Mouse (Mus musculus) embryonic facial prominence, embryonic 12.5 days (tissue): ENCODE results near the gene Lgi1. TPM values are rescaled to one million over a fixed set of nuclear protein-coding genes. Genes with fewer than 3 reads are reported as not detected.

ENCODE experiments used
- ATAC-seq: fragments of 200-750 bp; cut with Nextera tagmentation; 2 replicates; pipeline ENCODE4 v1.8.0; 2017; ENCODE audit not compliant: insufficient number of reproducible peaks, insufficient read depth, low FRiP score, low TSS enrichment
- H3K27ac ChIP-seq: fragments of 300-500 bp; sonication (generic); 2 replicates; pipeline ENCODE4 v1.5.1; 2016; ENCODE audit warnings: mild to moderate bottlenecking
- H3K27me3 ChIP-seq: fragments of 300-500 bp; sonication (generic); 2 replicates; pipeline ENCODE4 v1.6.1; 2016; ENCODE audit warnings: mild to moderate bottlenecking, moderate library complexity
- H3K36me3 ChIP-seq: fragments of 300-500 bp; sonication (generic); 2 replicates; pipeline ENCODE4 v1.6.1; 2016; ENCODE audit warnings: mild to moderate bottlenecking
- H3K4me1 ChIP-seq: fragments of 300-500 bp; sonication (generic); 2 replicates; pipeline ENCODE4 v1.6.1; 2016
- H3K4me2 ChIP-seq: fragments of 300-500 bp; sonication (generic); replicated peaks from 2 replicates; pipeline ENCODE4 v1.6.1; 2016; ENCODE audit warnings: mild to moderate bottlenecking, moderate library complexity
- H3K4me3 ChIP-seq: fragments of 300-500 bp; sonication (generic); 2 replicates; pipeline ENCODE4 v1.5.1; 2016; ENCODE audit warnings: mild to moderate bottlenecking
- H3K9ac ChIP-seq: fragments of 300-500 bp; sonication (generic); 2 replicates; pipeline ENCODE4 v1.6.1; 2016; ENCODE audit warnings: mild to moderate bottlenecking, moderate library complexity
- H3K9me3 ChIP-seq: fragments of 300-500 bp; sonication (generic); 2 replicates; pipeline ENCODE4 v1.6.1; 2016; ENCODE audit warnings: mild to moderate bottlenecking, moderate library complexity
- WGBS: fragments of 180-500 bp; shearing (Covaris S2); methylation state at CpG from one replicate; pipeline ENCODE4 v1.1.7; 2016; 5-methylcytosine and 5-hydroxymethylcytosine counted together
- polyA plus RNA-seq: library from polyadenylated mRNA; unstranded; fragments of >200 nt; fragmentation: Nextera tagmentation; extraction: Ambion mirVana; gene quantifications from 2 replicates; pipeline ENCODE4 v1.2.1, GENCODE M21; 2016

Lgi1 gene
- polyA plus RNA-seq, 1 experiment from 2014 or later: 2.3 TPM

DNA sequence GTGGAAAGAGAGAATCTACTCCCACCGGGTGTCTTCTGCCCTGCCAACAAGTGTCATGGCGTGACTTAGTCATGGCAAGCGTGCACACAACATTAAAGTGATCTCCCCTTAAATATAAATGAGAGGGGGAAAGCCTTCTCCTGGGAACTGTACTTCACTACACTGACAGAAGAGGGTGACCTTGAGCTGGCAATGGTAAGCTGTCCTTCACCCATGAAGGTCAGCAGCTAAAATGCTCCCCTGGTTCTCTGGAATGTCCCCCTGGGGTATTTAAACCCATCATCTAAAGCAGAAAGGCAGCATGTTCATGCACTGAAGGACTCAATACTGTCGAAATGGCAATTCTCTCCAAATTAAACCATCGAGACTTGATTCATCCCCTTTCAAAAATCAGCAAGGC is 64.9 kb downstream of the Lgi1 start:
- ATAC-seq: no peak
- no peak overlapping the region for H3K4me3 ChIP-seq
- H3K4me1 ChIP-seq: no peaks in the 10 kb centered on the region
- no peaks in the 10 kb centered on the region for H3K9me3 ChIP-seq
- no peaks in the 10 kb centered on the region for H3K36me3 ChIP-seq
- H3K4me2 ChIP-seq: no peak overlapping the region
- no peak overlapping the region for H3K9ac ChIP-seq
- WGBS: 84% methylated on average over 5 of the region's 5 CpGs
- H3K27ac ChIP-seq: no peak overlapping the region
- no peaks in the 10 kb centered on the region for H3K27me3 ChIP-seq

DNA sequence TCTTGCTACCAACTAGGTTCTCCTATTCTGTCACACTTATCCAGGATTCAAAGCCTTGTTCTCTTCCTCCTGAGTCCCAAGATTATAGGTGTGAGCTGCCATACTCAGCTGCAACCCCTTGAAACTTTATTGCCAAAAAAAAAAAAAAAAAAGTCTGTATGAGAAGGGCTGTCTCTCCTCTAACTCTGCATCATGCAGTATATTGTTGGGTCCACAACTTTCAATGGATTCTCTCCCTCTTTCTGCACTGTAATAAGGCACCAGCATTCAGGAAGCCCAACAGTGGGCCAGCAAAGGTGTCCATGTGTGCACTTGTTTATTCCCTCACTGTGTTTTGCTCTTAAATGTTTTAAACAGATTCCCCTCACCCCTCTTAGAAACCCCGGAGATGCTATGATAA is 66.7 kb downstream of the Lgi1 start:
- H3K27me3 ChIP-seq: no peaks in the 10 kb centered on the region
- no peak overlapping the region for H3K4me3 ChIP-seq
- H3K27ac ChIP-seq: no peak overlapping the region
- H3K9me3 ChIP-seq: no peaks in the 10 kb centered on the region
- H3K4me2 ChIP-seq: no peak overlapping the region
- 88% methylated on average over 1 of the region's 1 CpGs for WGBS
- H3K4me1 ChIP-seq: no peaks in the 10 kb centered on the region
- ATAC-seq: no peak
- no peak overlapping the region for H3K9ac ChIP-seq
- no peaks in the 10 kb centered on the region for H3K36me3 ChIP-seq

DNA sequence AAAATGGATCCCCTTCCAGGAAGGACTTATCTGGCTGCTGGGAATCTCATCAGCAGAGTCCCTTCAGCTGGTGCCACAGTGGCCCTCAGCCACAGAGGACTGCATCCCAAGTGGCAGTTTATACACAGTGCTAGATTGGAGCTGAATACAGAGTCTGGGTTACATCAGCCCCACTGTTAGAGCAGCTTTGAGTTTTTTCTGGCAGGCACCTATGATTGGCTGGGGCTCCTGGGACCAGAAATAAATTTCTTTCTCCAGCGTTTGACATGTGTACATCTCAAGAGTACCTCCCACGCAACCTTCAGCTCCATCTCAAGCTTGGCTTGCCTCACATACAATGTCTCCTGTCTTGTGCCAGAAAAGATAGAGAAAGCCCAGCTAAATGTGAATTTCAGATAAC is 67.9 kb downstream of the Lgi1 start:
- H3K4me1 ChIP-seq: no peaks in the 10 kb centered on the region
- 70% methylated on average over 2 of the region's 2 CpGs for WGBS
- no peaks in the 10 kb centered on the region for H3K36me3 ChIP-seq
- H3K4me2 ChIP-seq: no peak overlapping the region
- no peaks in the 10 kb centered on the region for H3K27me3 ChIP-seq
- no peak overlapping the region for H3K9ac ChIP-seq
- H3K9me3 ChIP-seq: no peaks in the 10 kb centered on the region
- no peak overlapping the region for H3K4me3 ChIP-seq
- no peak for ATAC-seq
- no peak overlapping the region for H3K27ac ChIP-seq

DNA sequence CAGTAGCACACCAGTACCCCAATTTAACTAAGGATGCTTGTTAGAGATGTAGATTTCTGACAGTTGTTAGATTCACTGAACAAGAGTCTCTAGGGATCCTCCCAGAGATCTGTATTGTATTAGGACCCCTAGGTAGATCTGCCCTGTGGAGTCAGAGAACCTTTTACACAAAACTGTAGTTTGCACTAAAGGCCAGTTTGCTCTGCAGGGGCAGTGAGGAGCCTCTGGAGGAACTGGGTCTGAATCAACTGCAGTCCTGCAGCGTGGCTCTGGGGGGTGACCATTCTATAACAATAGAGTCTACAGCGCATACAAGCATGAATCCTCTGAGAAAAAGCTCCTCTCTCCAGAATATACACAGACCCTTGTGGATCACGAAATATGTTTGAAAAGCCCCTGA is 68.5 kb downstream of the Lgi1 start:
- Histone ChIP-seq H3K9ac (no peak overlapping the region), H3K27ac (no peak overlapping the region), H3K27me3 (no peaks in the 10 kb centered on the region), H3K4me2 (no peak overlapping the region), H3K9me3 (no peaks in the 10 kb centered on the region), H3K36me3 (no peaks in the 10 kb centered on the region), H3K4me1 (no peaks in the 10 kb centered on the region), H3K4me3 (no peak overlapping the region)
- ATAC-seq: no peak
- 56% methylated on average over 3 of the region's 3 CpGs for WGBS

DNA sequence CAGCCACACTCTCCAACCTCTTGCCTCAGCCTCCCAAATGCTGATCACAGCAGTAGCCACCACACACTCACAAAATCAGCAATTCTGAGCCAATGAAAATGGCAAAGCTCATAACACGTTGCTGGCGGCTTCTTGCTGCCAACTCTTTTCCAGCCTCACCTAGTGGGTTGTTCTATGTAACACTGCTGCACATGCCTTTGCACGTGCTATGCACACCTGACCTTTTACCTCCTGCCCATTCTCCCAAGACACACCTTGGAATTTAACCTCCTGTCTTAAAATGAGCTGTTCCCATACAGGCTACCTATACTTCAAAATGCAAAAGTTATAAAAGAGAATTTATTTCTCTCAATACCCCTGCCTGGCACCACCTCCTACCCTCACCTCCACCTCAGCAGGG is 72.2 kb downstream of the Lgi1 start:
- no peaks in the 10 kb centered on the region for H3K9me3 ChIP-seq
- H3K36me3 ChIP-seq: no peaks in the 10 kb centered on the region
- 88% methylated on average over 3 of the region's 3 CpGs for WGBS
- H3K27ac ChIP-seq: no peak overlapping the region
- H3K27me3 ChIP-seq: no peaks in the 10 kb centered on the region
- no peak for ATAC-seq
- H3K4me3 ChIP-seq: no peak overlapping the region
- no peak overlapping the region for H3K4me2 ChIP-seq
- no peak overlapping the region for H3K9ac ChIP-seq
- H3K4me1 ChIP-seq: no peaks in the 10 kb centered on the region

DNA sequence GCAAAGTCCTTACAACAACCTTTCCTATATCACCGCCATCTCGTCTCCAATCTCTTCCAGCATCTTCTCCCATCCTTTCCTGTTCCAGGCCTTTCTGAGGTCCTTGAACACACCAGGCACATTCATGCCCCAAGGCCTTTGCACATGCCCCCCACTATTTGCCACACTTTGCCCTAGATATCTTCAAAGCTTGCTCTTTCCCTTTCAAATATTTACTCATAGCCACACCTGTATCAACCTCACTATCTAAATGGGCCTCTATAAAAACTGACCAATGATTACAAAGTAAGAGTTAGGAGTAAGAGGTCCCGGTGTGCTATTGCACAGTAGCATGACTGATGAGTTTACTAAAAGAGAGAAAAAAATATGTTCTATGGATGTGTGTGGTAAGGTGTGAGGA is 73.0 kb downstream of the Lgi1 start:
- Histone ChIP-seq H3K4me2 (no peak overlapping the region), H3K4me3 (no peak overlapping the region), H3K27me3 (no peaks in the 10 kb centered on the region), H3K27ac (no peak overlapping the region), H3K4me1 (no peaks in the 10 kb centered on the region), H3K9ac (no peak overlapping the region), H3K36me3 (no peaks in the 10 kb centered on the region), H3K9me3 (no peaks in the 10 kb centered on the region)
- no peak for ATAC-seq
- 92% methylated on average over 3 of the region's 3 CpGs for WGBS

DNA sequence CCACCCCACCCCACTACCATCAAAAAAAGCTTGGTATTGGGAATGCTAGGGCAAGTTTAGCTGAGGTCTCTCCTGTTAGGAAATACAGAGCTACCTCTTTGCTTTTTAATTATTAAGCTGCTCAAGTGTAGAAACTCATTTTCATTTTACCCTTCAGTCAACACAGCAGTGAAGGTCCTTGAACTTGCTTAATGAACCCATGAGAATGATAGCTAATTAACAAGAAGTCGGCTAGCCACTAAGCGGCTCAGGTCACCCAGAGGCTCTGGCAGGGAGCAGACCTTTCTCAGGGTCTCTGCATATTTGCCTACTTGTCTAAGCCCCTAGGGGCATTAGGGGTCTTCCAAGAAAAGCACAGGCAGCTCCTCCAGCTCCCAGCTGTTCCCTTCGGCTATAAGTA is 75.4 kb downstream of the Lgi1 start:
- Histone ChIP-seq H3K9ac (no peak overlapping the region), H3K4me2 (no peak overlapping the region), H3K4me3 (no peak overlapping the region), H3K4me1 (no peaks in the 10 kb centered on the region), H3K36me3 (no peaks in the 10 kb centered on the region), H3K9me3 (no peaks in the 10 kb centered on the region), H3K27ac (no peak overlapping the region), H3K27me3 (no peaks in the 10 kb centered on the region)
- WGBS: 69% methylated on average over 3 of the region's 3 CpGs
- no peak for ATAC-seq

DNA sequence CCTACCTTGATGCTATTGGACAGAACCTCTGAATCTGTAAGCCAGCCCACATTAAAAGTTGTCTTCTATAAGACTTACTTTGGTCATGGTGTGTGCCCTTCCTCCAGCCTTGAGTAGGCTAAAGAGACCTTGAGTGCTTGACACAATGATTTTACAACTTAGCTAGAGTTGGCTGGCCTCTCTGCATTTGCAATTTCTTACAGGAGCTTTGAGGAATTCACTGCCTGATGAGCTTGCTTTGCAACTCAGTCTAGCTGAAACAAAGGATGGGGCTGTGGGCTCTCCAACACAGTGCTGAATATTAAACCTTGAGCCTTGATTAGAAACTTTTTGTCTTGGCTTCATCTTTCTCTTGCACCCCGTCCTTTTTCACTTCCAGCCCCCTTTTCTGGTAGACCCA is 78.9 kb downstream of the Lgi1 start:
- Histone ChIP-seq H3K27me3 (no peaks in the 10 kb centered on the region), H3K36me3 (no peaks in the 10 kb centered on the region), H3K9me3 (no peaks in the 10 kb centered on the region), H3K4me3 (no peak overlapping the region), H3K4me2 (no peak overlapping the region), H3K9ac (no peak overlapping the region), H3K4me1 (no peaks in the 10 kb centered on the region), H3K27ac (no peak overlapping the region)
- 86% methylated on average over 1 of the region's 1 CpGs for WGBS
- ATAC-seq: no peak

DNA sequence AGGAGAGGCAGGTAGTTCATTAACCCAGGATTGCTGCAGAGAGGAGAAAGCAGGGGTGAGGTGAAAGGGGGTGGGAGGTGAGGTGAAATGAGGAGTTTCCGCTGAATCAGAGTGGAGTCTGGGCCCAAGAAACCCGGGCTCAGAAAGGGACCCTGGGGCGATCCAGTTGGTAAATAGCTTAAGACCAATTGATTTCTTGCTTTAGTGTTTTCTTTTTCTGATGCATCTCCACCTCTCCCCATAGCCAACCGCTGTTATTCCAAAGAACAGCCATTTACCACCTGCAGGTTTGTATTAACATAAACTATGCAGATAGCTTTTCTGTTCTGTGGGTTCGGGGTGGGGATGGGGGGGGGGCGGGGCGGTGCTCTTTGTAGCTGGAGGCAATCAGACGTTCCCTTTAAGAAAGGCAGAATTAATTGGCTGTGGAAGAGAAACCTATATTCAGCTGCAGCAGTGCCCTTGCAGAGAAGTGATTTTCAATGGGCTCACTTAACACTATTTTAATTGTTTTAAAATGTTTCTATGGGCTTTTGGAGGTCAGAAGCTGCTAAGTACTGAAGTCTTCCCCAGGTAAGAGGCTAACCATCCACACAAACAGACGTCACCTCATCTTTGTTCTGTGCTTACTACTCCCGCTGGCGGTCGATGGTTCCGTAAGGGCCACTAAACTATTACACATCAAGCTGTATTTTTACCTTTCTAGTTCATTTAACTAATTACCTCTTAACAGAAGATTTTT is 84.1 kb downstream of the Lgi1 start:
- no peaks in the 10 kb centered on the region for H3K36me3 ChIP-seq
- no peak overlapping the region for H3K27ac ChIP-seq
- no peak for ATAC-seq
- H3K4me2 ChIP-seq: no peak overlapping the region
- no peak overlapping the region for H3K9ac ChIP-seq
- no peaks in the 10 kb centered on the region for H3K27me3 ChIP-seq
- H3K4me3 ChIP-seq: no peak overlapping the region
- no peaks in the 10 kb centered on the region for H3K4me1 ChIP-seq
- no peaks in the 10 kb centered on the region for H3K9me3 ChIP-seq
- WGBS: 37% methylated on average over 13 of the region's 13 CpGs

DNA sequence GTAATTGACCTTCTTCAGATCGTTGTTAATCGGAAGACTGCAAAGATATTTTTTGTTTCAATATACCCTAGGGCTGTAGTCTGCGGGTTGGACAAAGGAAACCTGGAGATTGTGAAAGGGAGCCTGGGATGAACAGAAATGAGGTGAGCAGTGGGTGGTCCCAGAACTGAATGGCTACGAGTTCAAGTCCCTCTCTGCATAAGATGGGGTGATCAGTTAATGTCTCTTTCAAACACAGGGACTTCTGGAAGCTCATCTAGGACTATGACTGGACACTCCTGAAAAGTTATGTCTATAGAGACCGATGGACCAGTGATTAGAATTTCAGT is 84.6 kb downstream of the Lgi1 start:
- no peaks in the 10 kb centered on the region for H3K27me3 ChIP-seq
- no peak overlapping the region for H3K4me3 ChIP-seq
- no peaks in the 10 kb centered on the region for H3K9me3 ChIP-seq
- H3K27ac ChIP-seq: no peak overlapping the region
- H3K9ac ChIP-seq: no peak overlapping the region
- H3K4me2 ChIP-seq: no peak overlapping the region
- ATAC-seq: no peak
- no peaks in the 10 kb centered on the region for H3K4me1 ChIP-seq
- WGBS: 75% methylated on average over 5 of the region's 5 CpGs
- H3K36me3 ChIP-seq: no peaks in the 10 kb centered on the region

DNA sequence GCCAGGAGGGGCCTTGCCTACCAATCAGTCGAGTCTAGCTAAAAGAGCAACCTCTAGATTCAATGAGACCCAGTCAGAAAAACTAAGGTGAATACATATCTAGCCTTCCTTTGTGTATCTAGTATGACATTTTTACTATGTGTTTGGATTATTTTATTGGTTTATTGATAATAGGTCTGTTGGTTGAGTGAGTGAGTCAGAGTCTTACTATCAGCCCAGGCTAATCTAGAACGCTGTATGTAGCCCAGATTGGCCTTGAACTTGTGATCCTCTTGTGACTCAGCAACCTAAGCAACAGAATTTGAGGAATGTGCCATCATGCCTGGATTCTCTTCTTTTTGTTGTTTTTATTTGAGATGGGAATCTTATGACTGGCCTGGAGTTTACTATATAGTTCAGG is 86.9 kb downstream of the Lgi1 start:
- Histone ChIP-seq H3K27me3 (no peaks in the 10 kb centered on the region), H3K9me3 (no peaks in the 10 kb centered on the region), H3K4me1 (no peaks in the 10 kb centered on the region), H3K27ac (no peak overlapping the region), H3K36me3 (no peaks in the 10 kb centered on the region), H3K9ac (no peak overlapping the region), H3K4me3 (no peak overlapping the region), H3K4me2 (no peak overlapping the region)
- no peak for ATAC-seq
- 82% methylated on average over 2 of the region's 2 CpGs for WGBS

DNA sequence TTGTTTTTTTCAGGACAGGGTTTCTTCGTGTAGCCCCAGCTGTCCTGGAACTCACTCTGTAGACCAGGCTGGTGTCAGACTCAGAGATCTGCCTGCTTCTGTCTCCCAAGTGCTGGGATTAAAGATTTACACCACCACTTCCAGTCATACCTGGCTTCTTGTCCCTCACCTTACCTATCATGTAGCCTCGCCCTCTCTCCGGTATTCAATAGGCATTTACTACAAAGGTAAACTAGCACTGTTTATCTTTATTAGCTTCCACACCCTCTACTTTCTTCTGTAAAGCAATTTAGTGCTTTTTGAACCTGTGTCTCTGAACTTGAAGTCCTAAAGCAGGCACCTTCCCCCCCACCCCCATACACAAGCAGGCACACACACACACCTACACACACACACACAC is 87.4 kb downstream of the Lgi1 start:
- Histone ChIP-seq H3K27ac (no peak overlapping the region), H3K4me3 (no peak overlapping the region), H3K27me3 (no peaks in the 10 kb centered on the region), H3K4me2 (no peak overlapping the region), H3K4me1 (no peaks in the 10 kb centered on the region), H3K9ac (no peak overlapping the region), H3K36me3 (no peaks in the 10 kb centered on the region), H3K9me3 (no peaks in the 10 kb centered on the region)
- no peak for ATAC-seq
- 96% methylated on average over 3 of the region's 3 CpGs for WGBS
